Mouse (Mus musculus) cortical plate, adult 2 months (tissue): Measurements from ENCODE around the gene Thop1.

Source experiments
- CTCF ChIP-seq: fragments of 200-500 bp; IDR thresholded peaks from 2 replicates; pipeline ENCODE4 v1.5.1; 2011; ENCODE audit warnings: mild to moderate bottlenecking, control low read depth, low read length; ENCODE audit not compliant: insufficient read depth; ENCODE audit errors: extremely low read depth
- POLR2A ChIP-seq: fragments of 200-500 bp; IDR thresholded peaks from 2 replicates; pipeline ENCODE4 v1.6.1; 2011; ENCODE audit warnings: mild to moderate bottlenecking, low read length, control low read depth; ENCODE audit not compliant: insufficient read depth; ENCODE audit errors: extremely low read depth

- TF ChIP-seq CTCF (no peak), POLR2A (no peak)
Measured at GRCm38 (mm10) chr10:81090621-81091020, 20.8 kb downstream of the Thop1 start.
